Mouse (Mus musculus): ENCODE data around the gene Gpr88. TPM values are rescaled to one million over a fixed set of nuclear protein-coding genes. Genes with fewer than 3 reads are reported as not detected.

The Gpr88 gene
- total RNA-seq, 1 experiment = not detected

DNA sequence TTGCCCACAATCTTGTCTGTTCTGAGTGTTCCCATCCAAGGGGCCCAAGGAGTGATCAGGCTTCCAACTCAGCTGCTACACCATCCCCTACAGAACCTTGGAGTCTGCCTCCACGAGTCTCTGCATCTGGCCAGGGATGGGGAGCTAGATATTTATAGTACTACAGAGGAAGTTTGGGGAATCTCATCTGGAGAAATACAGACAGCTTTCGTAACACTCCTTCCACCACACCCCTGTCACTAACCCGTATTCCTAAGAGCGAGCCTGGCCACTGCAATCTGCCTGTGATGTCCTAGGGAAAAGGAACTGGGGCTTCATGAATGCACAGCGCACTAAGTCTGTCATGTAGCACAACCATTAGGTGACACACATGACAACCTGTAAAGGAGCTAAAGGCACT, 41.7 kb downstream of the Gpr88 start:
- Histone ChIP-seq H3K9me3 (ENCODE audit: control insufficient read depth, insufficient read depth, low read depth, low read length) (no peaks in the 10 kb centered on the region), H3K9ac (ENCODE audit: insufficient read depth, low read depth, low read length, poor library complexity, severe bottlenecking) (no peak overlapping the region), H3K4me3 (ENCODE audit: insufficient read depth in 1 of 2, low read depth in 1 of 2, low read length in 2 of 2, poor library complexity in 1 of 2, severe bottlenecking in 1 of 2) (no peak overlapping the region), H3K4me1 (ENCODE audit: control insufficient read depth in 2 of 2, insufficient read depth in 2 of 2, low read length in 2 of 2, poor library complexity in 1 of 2) (no peaks in the 10 kb centered on the region), H3K27ac (ENCODE audit: insufficient read depth, low read depth, low read length, poor library complexity, severe bottlenecking) (no peak overlapping the region), H3K36me3 (ENCODE audit: control insufficient read depth, insufficient read depth, low read length, poor library complexity, severe bottlenecking) (no peaks in the 10 kb centered on the region)
- no peak for TF ChIP-seq MAFK (IDR thresholded peaks at IDR 0.05; ENCODE audit: insufficient read depth, low read depth, low read length)
- no peak for TF ChIP-seq ZNF384 (IDR thresholded peaks at IDR 0.05; ENCODE audit: low read depth, low read length)
- no peak for TF ChIP-seq CHD2 (IDR thresholded peaks at IDR 0.05; ENCODE audit: low read depth, low read length)
- no peak for DNase-seq (ENCODE audit: low read depth, low spot score)
- in situ Hi-C loops (cut with MboI; ENCODE audit: low sequenced_read_pairs in 2 of 2, unreplicated experiment in 2 of 2) = no loop called here

DNA sequence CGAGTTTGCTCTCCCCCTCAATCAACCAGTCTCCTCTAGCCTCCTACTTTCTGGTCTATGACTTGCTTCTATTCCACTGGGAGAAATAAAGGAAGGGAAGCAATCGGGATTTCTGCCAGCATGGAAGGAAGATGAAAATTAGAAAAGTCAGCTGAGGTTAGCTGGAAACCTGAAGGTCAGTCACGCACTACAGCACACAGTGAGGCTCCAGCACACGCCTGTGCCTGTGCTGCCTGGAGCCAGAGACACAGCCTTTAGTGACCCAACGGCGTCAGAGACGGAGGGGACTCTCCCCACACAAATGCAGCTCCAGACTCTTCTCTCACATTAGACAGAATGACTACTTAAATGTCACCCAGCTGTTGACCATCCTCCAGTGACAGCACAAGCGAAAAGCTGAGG, 42.6 kb downstream of the Gpr88 start:
- no peak overlapping the region for H3K27ac ChIP-seq (ENCODE audit: insufficient read depth, low read depth, low read length, poor library complexity, severe bottlenecking)
- DNase-seq (ENCODE audit: low read depth, low spot score) = no peak
- H3K4me3 ChIP-seq (ENCODE audit: insufficient read depth in 1 of 2, low read depth in 1 of 2, low read length in 2 of 2, poor library complexity in 1 of 2, severe bottlenecking in 1 of 2) = no peak overlapping the region
- no peaks in the 10 kb centered on the region for H3K4me1 ChIP-seq (ENCODE audit: control insufficient read depth in 2 of 2, insufficient read depth in 2 of 2, low read length in 2 of 2, poor library complexity in 1 of 2)
- no peaks in the 10 kb centered on the region for H3K9me3 ChIP-seq (ENCODE audit: control insufficient read depth, insufficient read depth, low read depth, low read length)
- in situ Hi-C loops (cut with MboI; ENCODE audit: low sequenced_read_pairs in 2 of 2, unreplicated experiment in 2 of 2) = no loop called here
- no peaks in the 10 kb centered on the region for H3K36me3 ChIP-seq (ENCODE audit: control insufficient read depth, insufficient read depth, low read length, poor library complexity, severe bottlenecking)
- TF ChIP-seq CHD2 (IDR thresholded peaks at IDR 0.05; ENCODE audit: low read depth, low read length) (no peak), ZNF384 (IDR thresholded peaks at IDR 0.05; ENCODE audit: low read depth, low read length) (no peak), ZC3H11A (IDR thresholded peaks at IDR 0.05; ENCODE audit: borderline replicate concordance, low read depth, low read length) (no peak), MAFK (IDR thresholded peaks at IDR 0.05; ENCODE audit: insufficient read depth, low read depth, low read length) (no peak), HCFC1 (IDR thresholded peaks at IDR 0.05; ENCODE audit: borderline replicate concordance, insufficient read depth, low read length) (no peak)
- no peak overlapping the region for H3K9ac ChIP-seq (ENCODE audit: insufficient read depth, low read depth, low read length, poor library complexity, severe bottlenecking)

DNA sequence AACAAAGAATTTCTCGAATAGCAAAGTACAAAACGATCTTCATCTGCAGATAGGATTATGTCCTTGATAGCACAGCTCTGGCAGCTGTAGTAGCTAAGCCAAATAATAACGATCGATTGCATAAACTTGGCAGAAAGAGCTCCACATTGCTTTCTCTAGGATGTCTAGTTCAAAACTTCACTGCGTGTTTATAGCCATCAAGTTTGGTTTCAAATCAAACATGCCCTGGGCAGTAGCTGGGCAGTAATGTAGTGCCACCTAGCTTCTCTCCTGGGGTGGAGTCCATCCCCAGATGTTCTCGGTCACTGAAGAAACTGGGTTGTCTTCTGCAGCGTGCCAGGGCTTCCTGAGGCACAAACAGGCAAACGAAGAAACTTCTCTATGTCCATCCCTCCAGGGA, 44.1 kb downstream of the Gpr88 start:
- H3K36me3 ChIP-seq (ENCODE audit: control insufficient read depth, insufficient read depth, low read length, poor library complexity, severe bottlenecking) = no peaks in the 10 kb centered on the region
- H3K9ac ChIP-seq (ENCODE audit: insufficient read depth, low read depth, low read length, poor library complexity, severe bottlenecking) = no peak overlapping the region
- in situ Hi-C loops (cut with MboI; ENCODE audit: low sequenced_read_pairs in 2 of 2, unreplicated experiment in 2 of 2) = no loop called here
- H3K9me3 ChIP-seq (ENCODE audit: control insufficient read depth, insufficient read depth, low read depth, low read length) = no peaks in the 10 kb centered on the region
- TF ChIP-seq HCFC1 (IDR thresholded peaks at IDR 0.05; ENCODE audit: borderline replicate concordance, insufficient read depth, low read length) (no peak), ZNF384 (IDR thresholded peaks at IDR 0.05; ENCODE audit: low read depth, low read length) (no peak), MAFK (IDR thresholded peaks at IDR 0.05; ENCODE audit: insufficient read depth, low read depth, low read length) (no peak), ZC3H11A (IDR thresholded peaks at IDR 0.05; ENCODE audit: borderline replicate concordance, low read depth, low read length) (no peak), CHD2 (IDR thresholded peaks at IDR 0.05; ENCODE audit: low read depth, low read length) (no peak)
- no peaks in the 10 kb centered on the region for H3K4me1 ChIP-seq (ENCODE audit: control insufficient read depth in 2 of 2, insufficient read depth in 2 of 2, low read length in 2 of 2, poor library complexity in 1 of 2)
- H3K4me3 ChIP-seq (ENCODE audit: insufficient read depth in 1 of 2, low read depth in 1 of 2, low read length in 2 of 2, poor library complexity in 1 of 2, severe bottlenecking in 1 of 2) = no peak overlapping the region
- no peak overlapping the region for H3K27ac ChIP-seq (ENCODE audit: insufficient read depth, low read depth, low read length, poor library complexity, severe bottlenecking)
- no peak for DNase-seq (ENCODE audit: low read depth, low spot score)

DNA sequence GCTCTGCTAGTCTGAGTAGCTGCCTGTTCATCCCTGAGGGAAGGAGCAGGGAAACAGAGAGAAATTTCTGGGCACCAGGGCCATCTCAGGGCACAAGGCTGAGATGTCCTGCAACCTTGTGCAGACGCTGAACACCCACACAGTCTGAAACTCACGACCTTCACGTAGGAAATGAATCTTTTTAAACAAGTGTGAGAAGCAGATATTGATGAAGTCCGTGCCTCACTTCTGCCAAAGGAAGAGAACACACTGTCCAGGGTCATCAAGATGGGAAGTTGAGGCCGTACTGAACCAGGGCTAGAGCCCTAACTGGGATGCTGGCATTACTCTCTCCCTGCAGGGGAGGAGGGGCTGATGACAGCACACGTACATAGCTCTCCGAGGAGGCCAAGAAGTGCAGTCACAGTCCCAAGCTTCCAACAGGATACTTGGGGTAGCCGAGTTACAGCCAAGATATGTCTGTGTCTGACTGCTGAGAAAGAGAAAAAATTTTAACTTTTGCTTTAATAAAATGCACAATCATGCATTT, 46.9 kb downstream of the Gpr88 start:
- Histone ChIP-seq H3K4me1 (ENCODE audit: control insufficient read depth in 2 of 2, insufficient read depth in 2 of 2, low read length in 2 of 2, poor library complexity in 1 of 2) (no peaks in the 10 kb centered on the region), H3K9ac (ENCODE audit: insufficient read depth, low read depth, low read length, poor library complexity, severe bottlenecking) (no peak overlapping the region), H3K4me3 (ENCODE audit: insufficient read depth in 1 of 2, low read depth in 1 of 2, low read length in 2 of 2, poor library complexity in 1 of 2, severe bottlenecking in 1 of 2) (no peak overlapping the region), H3K9me3 (ENCODE audit: control insufficient read depth, insufficient read depth, low read depth, low read length) (no peaks in the 10 kb centered on the region), H3K36me3 (ENCODE audit: control insufficient read depth, insufficient read depth, low read length, poor library complexity, severe bottlenecking) (no peaks in the 10 kb centered on the region), H3K27ac (ENCODE audit: insufficient read depth, low read depth, low read length, poor library complexity, severe bottlenecking) (no peak overlapping the region)
- in situ Hi-C loops (cut with MboI; ENCODE audit: low sequenced_read_pairs in 2 of 2, unreplicated experiment in 2 of 2) = no loop called here
- TF ChIP-seq ZNF384 (IDR thresholded peaks at IDR 0.05; ENCODE audit: low read depth, low read length) = no peak
- TF ChIP-seq ZC3H11A (IDR thresholded peaks at IDR 0.05; ENCODE audit: borderline replicate concordance, low read depth, low read length) = no peak
- TF ChIP-seq CHD2 (IDR thresholded peaks at IDR 0.05; ENCODE audit: low read depth, low read length) = no peak
- no peak for TF ChIP-seq MAFK (IDR thresholded peaks at IDR 0.05; ENCODE audit: insufficient read depth, low read depth, low read length)
- TF ChIP-seq HCFC1 (IDR thresholded peaks at IDR 0.05; ENCODE audit: borderline replicate concordance, insufficient read depth, low read length) = no peak
- DNase-seq (ENCODE audit: low read depth, low spot score) = no peak

Measured in ES-E14 (cell line).